Mouse (Mus musculus): ENCODE data around the gene Nudt4. TPM values are rescaled to one million over a fixed set of nuclear protein-coding genes. Genes with fewer than 3 reads are reported as not detected.

Gene Nudt4
- polyA plus RNA-seq, 1 experiment = 41.2 TPM

DNA sequence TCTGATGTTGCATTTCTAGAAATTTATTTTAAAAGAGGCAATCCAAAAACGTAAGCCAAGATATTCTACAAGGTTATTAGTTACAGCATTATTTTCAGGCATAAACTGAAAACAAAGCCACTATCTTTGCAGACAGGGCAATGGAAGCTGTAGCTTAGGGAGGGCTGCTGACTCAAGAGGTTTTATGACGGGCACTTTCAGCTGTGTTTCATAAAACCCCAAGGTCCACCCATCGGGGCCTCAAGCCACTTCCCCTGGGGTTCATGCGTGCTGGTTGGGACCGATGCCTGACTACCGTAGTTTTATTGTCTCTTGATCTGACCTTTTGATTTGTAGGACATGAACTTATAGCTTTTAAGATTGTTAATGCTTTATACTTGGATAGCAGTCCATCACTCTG, 26.2 kb upstream of the Nudt4 start:
- H3K79me2 ChIP-seq (ENCODE audit: control insufficient read depth, insufficient read depth) = no peaks in the 10 kb centered on the region
- TF ChIP-seq CTCF (IDR thresholded peaks at IDR 0.05; ENCODE audit: control insufficient read depth, insufficient read depth, insufficient read length) (no peak), MYOG (IDR thresholded peaks at IDR 0.05; ENCODE audit: control insufficient read depth, extremely low read depth, insufficient read length) (no peak), FOSL1 (IDR thresholded peaks at IDR 0.05; ENCODE audit: insufficient read depth, low read length, poor library complexity, severe bottlenecking) (no peak), MAX (IDR thresholded peaks at IDR 0.05) (no peak), CEBPB (IDR thresholded peaks at IDR 0.05; ENCODE audit: low read depth) (no peak), MYOD1 (IDR thresholded peaks at IDR 0.05; ENCODE audit: control insufficient read depth, insufficient read length, low read depth) (no peak), USF1 (IDR thresholded peaks at IDR 0.05; ENCODE audit: low read depth) (no peak)
- H3K79me3 ChIP-seq (ENCODE audit: low read depth) = no peaks in the 10 kb centered on the region
- H3K27me3 ChIP-seq (ENCODE audit: control insufficient read depth, insufficient read depth, insufficient read length) = no peaks in the 10 kb centered on the region
- H3ac ChIP-seq (ENCODE audit: control insufficient read depth, insufficient read length, low read depth) = no peak overlapping the region
- no peak overlapping the region for H3K4me3 ChIP-seq (ENCODE audit: insufficient read depth, poor library complexity, severe bottlenecking)
- H3K36me3 ChIP-seq (ENCODE audit: control insufficient read depth, insufficient read depth) = no peaks in the 10 kb centered on the region

DNA sequence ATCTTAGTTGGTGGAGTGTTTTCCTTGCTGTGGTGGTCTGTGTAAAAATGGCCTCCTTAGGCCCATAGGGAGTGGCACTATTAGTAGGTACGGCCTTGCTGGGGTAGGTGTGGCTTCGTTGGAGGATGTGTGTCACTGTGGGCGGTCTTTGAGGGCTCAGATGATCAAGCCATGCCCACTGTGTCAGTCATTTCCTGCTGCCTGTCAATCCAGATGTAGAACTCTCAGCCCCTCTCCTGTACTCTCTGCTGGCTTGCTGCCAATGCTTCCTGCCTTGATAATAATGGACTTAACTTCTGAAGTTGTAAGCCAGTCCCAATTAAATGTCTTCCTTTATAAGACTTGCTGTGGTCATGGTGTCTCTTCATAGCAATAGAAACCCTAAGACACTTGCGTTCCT, 25.2 kb upstream of the Nudt4 start:
- Histone ChIP-seq H3K36me3 (ENCODE audit: control insufficient read depth, insufficient read depth) (no peaks in the 10 kb centered on the region), H3K79me3 (ENCODE audit: low read depth) (no peaks in the 10 kb centered on the region), H3K79me2 (ENCODE audit: control insufficient read depth, insufficient read depth) (no peaks in the 10 kb centered on the region), H3K27me3 (ENCODE audit: control insufficient read depth, insufficient read depth, insufficient read length) (no peaks in the 10 kb centered on the region), H3ac (ENCODE audit: control insufficient read depth, insufficient read length, low read depth) (no peak overlapping the region), H3K4me3 (ENCODE audit: insufficient read depth, poor library complexity, severe bottlenecking) (no peak overlapping the region)
- TF ChIP-seq CTCF (IDR thresholded peaks at IDR 0.05; ENCODE audit: control insufficient read depth, insufficient read depth, insufficient read length) = no peak
- TF ChIP-seq FOSL1 (IDR thresholded peaks at IDR 0.05; ENCODE audit: insufficient read depth, low read length, poor library complexity, severe bottlenecking) = no peak
- no peak for TF ChIP-seq MYOD1 (IDR thresholded peaks at IDR 0.05; ENCODE audit: control insufficient read depth, insufficient read length, low read depth)
- no peak for TF ChIP-seq MAX (IDR thresholded peaks at IDR 0.05)

DNA sequence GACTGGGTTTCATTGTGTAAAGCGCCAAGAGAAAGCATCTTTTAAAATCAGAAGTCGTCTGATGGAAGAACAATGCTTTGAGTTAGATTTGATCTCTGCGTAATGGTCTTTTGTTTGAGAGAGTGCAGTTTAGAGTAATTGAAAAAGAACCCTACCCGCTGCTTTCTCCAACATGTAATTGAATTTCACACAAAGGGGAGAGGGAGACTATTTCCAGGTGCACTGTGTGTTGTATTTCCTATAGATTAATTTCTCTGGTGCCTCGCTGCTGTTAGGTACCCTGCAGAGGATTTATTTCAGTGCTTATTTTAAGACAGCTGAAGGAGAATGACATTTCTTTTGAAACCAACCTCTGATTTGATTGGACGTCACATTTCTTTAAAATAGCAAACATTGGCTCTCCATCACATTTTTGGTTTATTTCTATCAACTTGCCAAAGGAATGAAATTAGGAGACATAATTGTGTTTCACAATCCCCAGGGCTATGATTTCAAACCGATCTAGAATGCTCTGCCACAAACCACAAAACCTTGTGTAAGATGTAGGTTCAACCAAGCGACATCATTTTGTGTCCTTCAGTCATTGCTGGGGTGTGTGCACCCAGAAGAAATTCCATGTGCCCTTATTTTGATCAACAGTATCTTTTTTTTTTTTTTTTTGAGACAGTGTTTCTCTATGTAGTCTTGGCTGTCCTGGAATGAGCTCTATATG, 23.7 kb upstream of the Nudt4 start:
- TF ChIP-seq CEBPB (IDR thresholded peaks at IDR 0.05; ENCODE audit: low read depth) (peak; percentile 61), MYOG (IDR thresholded peaks at IDR 0.05; ENCODE audit: control insufficient read depth, extremely low read depth, insufficient read length) (no peak)
- no peaks in the 10 kb centered on the region for H3K36me3 ChIP-seq (ENCODE audit: control insufficient read depth, insufficient read depth)

DNA sequence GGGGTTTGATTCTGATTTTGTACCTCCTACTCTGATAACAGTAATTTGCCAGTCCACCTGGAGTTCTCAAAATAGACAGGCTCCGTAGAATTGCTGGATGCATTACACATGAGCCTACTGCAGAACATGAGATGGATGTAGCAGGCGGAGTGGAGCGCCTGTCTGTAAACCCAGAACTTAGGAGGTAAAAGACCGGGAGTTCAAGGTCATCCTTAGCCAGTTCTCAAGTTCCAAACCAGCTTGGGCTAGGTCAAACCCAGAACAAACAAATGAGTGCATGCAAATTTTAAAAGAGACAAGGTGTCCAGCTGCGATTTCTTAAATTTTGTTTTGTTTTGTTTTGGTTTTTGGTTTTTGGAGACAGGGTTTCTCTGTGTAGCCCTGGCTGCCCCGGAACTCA, 21.6 kb upstream of the Nudt4 start:
- H3K36me3 ChIP-seq (ENCODE audit: control insufficient read depth, insufficient read depth) = no peaks in the 10 kb centered on the region
- no peak overlapping the region for H3K4me3 ChIP-seq (ENCODE audit: insufficient read depth, poor library complexity, severe bottlenecking)
- H3K27me3 ChIP-seq (ENCODE audit: control insufficient read depth, insufficient read depth, insufficient read length) = no peaks in the 10 kb centered on the region
- TF ChIP-seq FOSL1 (IDR thresholded peaks at IDR 0.05; ENCODE audit: insufficient read depth, low read length, poor library complexity, severe bottlenecking) (no peak), MYOD1 (IDR thresholded peaks at IDR 0.05; ENCODE audit: control insufficient read depth, insufficient read length, low read depth) (no peak), MYOG (IDR thresholded peaks at IDR 0.05; ENCODE audit: control insufficient read depth, extremely low read depth, insufficient read length) (no peak), CTCF (IDR thresholded peaks at IDR 0.05; ENCODE audit: control insufficient read depth, insufficient read depth, insufficient read length) (no peak), CEBPB (IDR thresholded peaks at IDR 0.05; ENCODE audit: low read depth) (no peak), MAX (IDR thresholded peaks at IDR 0.05) (no peak), USF1 (IDR thresholded peaks at IDR 0.05; ENCODE audit: low read depth) (no peak)
- no peaks in the 10 kb centered on the region for H3K79me3 ChIP-seq (ENCODE audit: low read depth)
- no peaks in the 10 kb centered on the region for H3K79me2 ChIP-seq (ENCODE audit: control insufficient read depth, insufficient read depth)
- H3ac ChIP-seq (ENCODE audit: control insufficient read depth, insufficient read length, low read depth) = no peak overlapping the region

More for the DNA sequence above, 23.7 kb upstream of the Nudt4 start:
- no peaks in the 10 kb centered on the region for H3K79me2 ChIP-seq (ENCODE audit: control insufficient read depth, insufficient read depth)
- no peaks in the 10 kb centered on the region for H3K27me3 ChIP-seq (ENCODE audit: control insufficient read depth, insufficient read depth, insufficient read length)
- no peak overlapping the region for H3ac ChIP-seq (ENCODE audit: control insufficient read depth, insufficient read length, low read depth)
- no peaks in the 10 kb centered on the region for H3K79me3 ChIP-seq (ENCODE audit: low read depth)
- H3K4me3 ChIP-seq (ENCODE audit: insufficient read depth, poor library complexity, severe bottlenecking) = no peak overlapping the region

DNA sequence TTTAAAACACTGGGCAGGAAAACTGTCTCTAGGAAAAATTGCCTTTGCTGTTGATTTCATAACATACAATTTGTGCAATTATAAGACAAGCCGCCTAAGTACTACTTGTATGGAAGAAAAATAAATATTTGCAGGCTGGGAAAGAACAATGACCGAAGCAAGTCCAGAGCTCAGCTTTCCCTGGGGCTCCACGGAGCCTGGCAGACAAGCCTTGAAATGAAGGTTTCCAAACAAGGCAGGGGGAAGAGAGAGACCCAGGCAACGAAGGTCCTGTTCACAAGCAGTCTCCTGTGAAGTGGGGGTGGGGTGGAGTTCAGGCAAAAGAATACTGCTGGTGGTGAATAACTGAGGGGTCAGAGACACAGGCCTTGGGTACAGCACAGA, 13.6 kb upstream of the Nudt4 start:
- H3K79me3 ChIP-seq (ENCODE audit: low read depth) = no peaks in the 10 kb centered on the region
- no peak for TF ChIP-seq MYOG (IDR thresholded peaks at IDR 0.05; ENCODE audit: control insufficient read depth, extremely low read depth, insufficient read length)
- TF ChIP-seq MAX (IDR thresholded peaks at IDR 0.05) = no peak
- no peak for TF ChIP-seq USF1 (IDR thresholded peaks at IDR 0.05; ENCODE audit: low read depth)
- no peak for TF ChIP-seq CEBPB (IDR thresholded peaks at IDR 0.05; ENCODE audit: low read depth)
- no peak for TF ChIP-seq CTCF (IDR thresholded peaks at IDR 0.05; ENCODE audit: control insufficient read depth, insufficient read depth, insufficient read length)
- TF ChIP-seq MYOD1 (IDR thresholded peaks at IDR 0.05; ENCODE audit: control insufficient read depth, insufficient read length, low read depth) = no peak
- no peak for TF ChIP-seq FOSL1 (IDR thresholded peaks at IDR 0.05; ENCODE audit: insufficient read depth, low read length, poor library complexity, severe bottlenecking)
- H3ac ChIP-seq (ENCODE audit: control insufficient read depth, insufficient read length, low read depth) = no peak overlapping the region
- H3K79me2 ChIP-seq (ENCODE audit: control insufficient read depth, insufficient read depth) = no peaks in the 10 kb centered on the region
- no peak overlapping the region for H3K4me3 ChIP-seq (ENCODE audit: insufficient read depth, poor library complexity, severe bottlenecking)
- H3K36me3 ChIP-seq (ENCODE audit: control insufficient read depth, insufficient read depth) = no peaks in the 10 kb centered on the region
- H3K27me3 ChIP-seq (ENCODE audit: control insufficient read depth, insufficient read depth, insufficient read length) = no peaks in the 10 kb centered on the region

DNA sequence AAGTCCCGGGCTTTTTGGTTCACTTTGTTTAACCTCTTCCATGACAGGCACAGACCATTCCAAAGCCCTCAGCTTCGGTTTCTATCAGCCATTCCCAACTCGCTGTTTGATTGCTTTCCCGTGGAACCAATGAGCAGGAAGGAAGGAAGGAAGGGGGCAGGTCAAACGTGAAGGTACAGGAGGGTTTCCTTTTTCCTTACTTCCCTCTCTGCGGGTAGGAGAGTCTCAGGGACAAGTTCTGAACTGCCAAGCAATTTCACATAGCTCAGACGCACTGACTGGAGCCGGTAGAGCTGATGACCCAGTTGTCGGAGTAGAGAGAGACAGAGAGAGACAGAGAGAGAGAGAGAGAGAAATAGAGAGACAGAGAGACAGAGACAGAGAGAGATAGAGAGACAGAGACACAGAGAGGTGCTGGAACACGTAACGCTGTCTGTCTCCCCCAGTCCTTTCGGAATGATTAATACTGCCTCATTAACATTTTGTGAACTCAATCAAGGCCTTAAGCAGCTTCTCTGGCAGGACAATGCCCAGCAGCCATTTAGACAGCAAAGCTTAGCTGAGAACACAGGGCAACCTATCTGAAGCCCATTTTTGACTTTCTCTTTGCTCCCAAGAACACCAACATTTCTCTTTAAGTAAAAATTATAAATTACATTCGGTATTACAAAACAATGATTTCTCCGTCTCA, 13.1 kb upstream of the Nudt4 start:
- Histone ChIP-seq H3K27me3 (ENCODE audit: control insufficient read depth, insufficient read depth, insufficient read length) (no peaks in the 10 kb centered on the region), H3K79me2 (ENCODE audit: control insufficient read depth, insufficient read depth) (no peaks in the 10 kb centered on the region), H3K4me3 (ENCODE audit: insufficient read depth, poor library complexity, severe bottlenecking) (no peak overlapping the region), H3K36me3 (ENCODE audit: control insufficient read depth, insufficient read depth) (no peaks in the 10 kb centered on the region), H3ac (ENCODE audit: control insufficient read depth, insufficient read length, low read depth) (no peak overlapping the region), H3K79me3 (ENCODE audit: low read depth) (no peaks in the 10 kb centered on the region)
- TF ChIP-seq MAX (IDR thresholded peaks at IDR 0.05) (no peak), CEBPB (IDR thresholded peaks at IDR 0.05; ENCODE audit: low read depth) (no peak), MYOD1 (IDR thresholded peaks at IDR 0.05; ENCODE audit: control insufficient read depth, insufficient read length, low read depth) (no peak), MYOG (IDR thresholded peaks at IDR 0.05; ENCODE audit: control insufficient read depth, extremely low read depth, insufficient read length) (no peak), USF1 (IDR thresholded peaks at IDR 0.05; ENCODE audit: low read depth) (no peak), FOSL1 (IDR thresholded peaks at IDR 0.05; ENCODE audit: insufficient read depth, low read length, poor library complexity, severe bottlenecking) (no peak), CTCF (IDR thresholded peaks at IDR 0.05; ENCODE audit: control insufficient read depth, insufficient read depth, insufficient read length) (no peak)

All from C2C12 (cell line).